Mouse (Mus musculus): Measurements from ENCODE around the gene Gm17581. TPM values are rescaled to one million over a fixed set of nuclear protein-coding genes. Genes with fewer than 3 reads are reported as not detected.

The Gm17581 gene
- polyA plus RNA-seq, 1 experiment from 2014 or later: not detected

DNA sequence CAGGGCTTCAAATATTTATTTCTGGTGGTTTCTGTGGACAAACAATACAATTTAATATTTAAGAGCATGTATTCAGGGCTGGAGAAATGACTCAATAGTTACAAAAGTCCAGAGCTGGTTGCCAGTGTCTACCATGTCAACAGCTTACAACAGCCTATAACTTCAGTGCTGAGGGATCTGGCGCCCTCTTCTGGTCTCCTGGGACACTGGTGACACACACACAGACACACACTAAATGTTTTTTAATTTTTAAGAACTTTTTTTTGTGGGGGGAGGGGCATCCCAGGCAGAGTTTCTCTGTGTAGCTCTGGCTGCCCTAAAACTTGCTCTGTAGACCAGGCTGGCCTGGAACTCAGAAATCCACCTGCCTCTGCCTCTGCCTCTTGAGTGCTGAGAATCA is 20.1 kb upstream of the Gm17581 start:
- no peak for ATAC-seq (ENCODE audit: insufficient read depth)

GRCm38 (mm10) chr2:155751014-155751786 is 15.5 kb upstream of the Gm17581 start, which contains the start of gene Procr:
Gene Procr (plus strand): TSS chr2:155751117.
- Histone ChIP-seq H3K36me3 (ENCODE audit: insufficient read depth) (no peaks in the 10 kb centered on the region), H3K9me3 (ENCODE audit: low read depth, low read length) (no peaks in the 10 kb centered on the region), H3K27ac (ENCODE audit: low read depth) (no peak within 1 kb of the TSS), H3K4me2 (peak within 1 kb of the TSS; percentile 65), H3K27me3 (ENCODE audit: insufficient read depth, low read length) (no peaks in the 10 kb centered on the region), H3K9ac (peak within 1 kb of the TSS; percentile 40), H3K4me1 (ENCODE audit: insufficient read depth) (no peaks in the 10 kb centered on the region), H3K4me3 (ENCODE audit: low read depth, low read length) (peak within 1 kb of the TSS; percentile 28)
- no peak for TF ChIP-seq CTCF (IDR thresholded peaks at IDR 0.05; ENCODE audit: low read depth)
- ATAC-seq (ENCODE audit: insufficient read depth) (peak; percentile 83), DNase-seq (peak; percentile 75)
- WGBS: 2% methylated on average over 25 of the region's 25 CpGs

More for the DNA sequence above, 20.1 kb upstream of the Gm17581 start:
- Histone ChIP-seq H3K27ac (ENCODE audit: low read depth) (no peak overlapping the region), H3K4me3 (ENCODE audit: low read depth, low read length) (no peak overlapping the region), H3K36me3 (ENCODE audit: insufficient read depth) (no peaks in the 10 kb centered on the region), H3K4me1 (ENCODE audit: insufficient read depth) (no peaks in the 10 kb centered on the region), H3K27me3 (ENCODE audit: insufficient read depth, low read length) (no peaks in the 10 kb centered on the region), H3K9ac (no peak overlapping the region), H3K4me2 (no peak overlapping the region), H3K9me3 (ENCODE audit: low read depth, low read length) (no peaks in the 10 kb centered on the region)
- peak; percentile 75 for DNase-seq
- TF ChIP-seq CTCF (IDR thresholded peaks at IDR 0.05; ENCODE audit: low read depth): peak; percentile 59
- 3% methylated on average over 1 of the region's 1 CpGs for WGBS

- Histone ChIP-seq H3K27me3 (ENCODE audit: insufficient read depth, low read length) (no peaks in the 10 kb centered on the region), H3K4me1 (ENCODE audit: insufficient read depth) (no peaks in the 10 kb centered on the region), H3K36me3 (ENCODE audit: insufficient read depth) (no peaks in the 10 kb centered on the region), H3K9me3 (ENCODE audit: low read depth, low read length) (no peaks in the 10 kb centered on the region), H3K4me2 (no peak overlapping the region), H3K9ac (no peak overlapping the region), H3K27ac (ENCODE audit: low read depth) (no peak overlapping the region), H3K4me3 (ENCODE audit: low read depth, low read length) (no peak overlapping the region)
- ATAC-seq (ENCODE audit: insufficient read depth) (no peak), DNase-seq (no peak)
- WGBS: 82% methylated on average over 4 of the region's 4 CpGs
- no peak for TF ChIP-seq CTCF (IDR thresholded peaks at IDR 0.05; ENCODE audit: low read depth)
Observed at GRCm38 (mm10) chr2:155749394-155749793, 13.7 kb upstream of the Gm17581 start.

- H3K36me3 ChIP-seq (ENCODE audit: insufficient read depth): no peaks in the 10 kb centered on the region
- no peak overlapping the region for H3K27ac ChIP-seq (ENCODE audit: low read depth)
- no peaks in the 10 kb centered on the region for H3K9me3 ChIP-seq (ENCODE audit: low read depth, low read length)
- ATAC-seq (ENCODE audit: insufficient read depth) (no peak), DNase-seq (no peak)
- TF ChIP-seq CTCF (IDR thresholded peaks at IDR 0.05; ENCODE audit: low read depth): no peak
- H3K4me3 ChIP-seq (ENCODE audit: low read depth, low read length): no peak overlapping the region
- no peaks in the 10 kb centered on the region for H3K27me3 ChIP-seq (ENCODE audit: insufficient read depth, low read length)
- no peak overlapping the region for H3K4me2 ChIP-seq
- H3K4me1 ChIP-seq (ENCODE audit: insufficient read depth): no peaks in the 10 kb centered on the region
- WGBS: 23% methylated on average over 3 of the region's 3 CpGs
- no peak overlapping the region for H3K9ac ChIP-seq
Observed at GRCm38 (mm10) chr2:155745487-155745886, 9.8 kb upstream of the Gm17581 start.

DNA sequence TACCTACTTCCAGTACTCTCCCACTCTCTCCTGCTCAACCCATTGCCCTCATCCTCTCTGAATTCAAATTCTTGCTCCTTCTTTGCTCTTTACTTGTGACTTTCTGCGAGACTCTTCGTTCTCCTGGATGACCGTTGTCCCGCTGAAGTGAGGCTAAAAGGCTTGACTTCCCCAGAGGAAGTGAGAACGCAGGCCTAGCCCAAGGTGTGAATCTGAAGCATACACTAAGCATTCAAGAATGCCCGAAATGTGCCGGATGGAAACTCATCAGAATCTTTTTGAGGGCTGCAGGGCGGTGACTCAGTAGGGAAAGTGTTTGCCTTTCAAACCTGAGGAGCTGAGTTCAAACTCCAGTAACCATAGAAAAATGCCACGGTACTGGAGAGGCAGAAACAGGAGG is 7.7 kb upstream of the Gm17581 start:
- no peaks in the 10 kb centered on the region for H3K4me1 ChIP-seq (ENCODE audit: insufficient read depth)
- H3K36me3 ChIP-seq (ENCODE audit: insufficient read depth): no peaks in the 10 kb centered on the region
- WGBS: 74% methylated on average over 9 of the region's 9 CpGs
- H3K4me2 ChIP-seq: no peak overlapping the region
- H3K9me3 ChIP-seq (ENCODE audit: low read depth, low read length): no peaks in the 10 kb centered on the region
- DNase-seq (peak; percentile 30), ATAC-seq (ENCODE audit: insufficient read depth) (no peak)
- no peaks in the 10 kb centered on the region for H3K27me3 ChIP-seq (ENCODE audit: insufficient read depth, low read length)
- peak overlapping the region; percentile 59; the same call in 1 of the 2 replicates for H3K27ac ChIP-seq (ENCODE audit: low read depth)
- no peak overlapping the region for H3K4me3 ChIP-seq (ENCODE audit: low read depth, low read length)
- no peak for TF ChIP-seq CTCF (IDR thresholded peaks at IDR 0.05; ENCODE audit: low read depth)
- H3K9ac ChIP-seq: no peak overlapping the region

DNA sequence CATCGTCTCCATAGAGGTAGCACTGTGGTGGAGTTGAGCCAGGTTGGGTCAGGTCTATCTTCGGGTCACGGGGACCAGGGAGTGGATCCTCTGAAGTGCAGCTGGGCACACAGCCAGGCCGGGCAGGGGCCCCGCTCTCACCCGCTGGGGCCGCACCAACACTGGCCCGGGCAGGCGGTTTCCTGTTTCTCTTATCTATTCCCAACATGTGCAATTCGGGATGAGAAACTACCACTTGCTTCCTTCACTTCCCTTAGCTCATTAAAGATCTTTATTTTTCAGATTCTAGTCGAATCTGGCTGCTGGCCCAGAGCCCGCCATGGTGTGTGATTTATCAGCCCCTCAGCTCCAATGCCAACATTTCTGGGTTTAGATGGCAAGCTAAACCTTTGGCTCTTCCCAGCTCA is 7.3 kb upstream of the Gm17581 start:
- Histone ChIP-seq H3K4me2 (no peak overlapping the region; the same call in 1 of the 2 replicates), H3K27me3 (ENCODE audit: insufficient read depth, low read length) (no peaks in the 10 kb centered on the region), H3K27ac (ENCODE audit: low read depth) (peak overlapping the region; percentile 67), H3K9ac (no peak overlapping the region), H3K36me3 (ENCODE audit: insufficient read depth) (no peaks in the 10 kb centered on the region), H3K4me1 (ENCODE audit: insufficient read depth) (no peaks in the 10 kb centered on the region), H3K9me3 (ENCODE audit: low read depth, low read length) (no peaks in the 10 kb centered on the region), H3K4me3 (ENCODE audit: low read depth, low read length) (no peak overlapping the region)
- DNase-seq (peak; percentile 76), ATAC-seq (ENCODE audit: insufficient read depth) (peak; percentile 78)
- TF ChIP-seq CTCF (IDR thresholded peaks at IDR 0.05; ENCODE audit: low read depth): no peak
- 38% methylated on average over 12 of the region's 12 CpGs for WGBS

GRCm38 (mm10) chr2:155742211-155742610 is 6.5 kb upstream of the Gm17581 start:
- Histone ChIP-seq H3K36me3 (ENCODE audit: insufficient read depth) (no peaks in the 10 kb centered on the region), H3K4me3 (ENCODE audit: low read depth, low read length) (no peak overlapping the region), H3K4me1 (ENCODE audit: insufficient read depth) (no peaks in the 10 kb centered on the region), H3K27ac (ENCODE audit: low read depth) (peak overlapping the region; percentile 67), H3K4me2 (peak overlapping the region; percentile 4; the same call in 1 of the 2 replicates), H3K9ac (no peak overlapping the region), H3K27me3 (ENCODE audit: insufficient read depth, low read length) (no peaks in the 10 kb centered on the region), H3K9me3 (ENCODE audit: low read depth, low read length) (no peaks in the 10 kb centered on the region)
- DNase-seq (peak; percentile 54), ATAC-seq (ENCODE audit: insufficient read depth) (peak; percentile 69; the same call in 1 of the 2 replicates)
- 41% methylated on average over 11 of the region's 11 CpGs for WGBS
- no peak for TF ChIP-seq CTCF (IDR thresholded peaks at IDR 0.05; ENCODE audit: low read depth)
